In genomic region chr9:116314803-116315202, GRCm38 (mm10) we compare ENCODE assay signal across 22 mouse cellular contexts.
DNase-seq lines count a peak whose midpoint lies in the region; ATAC-seq and TF ChIP-seq lines count a peak whose summit lies in the region.
"Had no signal": no experiment of that assay in that cellular context is flagged by ENCODE, and none has a peak within 500 bp of the region (broad histone marks: within the 10 kb centered on the region; RNA-seq: fewer than 3 reads in every experiment).

No protein-coding gene starts in this region.

- intact Hi-C loops in heart, adult 2 months (cut with DNase I), result no loop called here

- no peaks in the 10 kb centered on the region for H3K9me3 ChIP-seq in lung, embryonic 15.5 days
- H3K9me3 ChIP-seq in limb, embryonic 10.5 days (replicated peaks), result no peaks in the 10 kb centered on the region
- H3K9me3 ChIP-seq: embryonic facial prominence, embryonic 13.5 days; forebrain, embryonic 12.5 days; hindbrain, embryonic 10.5 days; intestine, embryonic 15.5 days had no signal

- no peak for DNase-seq in heart, adult 2 months
- DNase-seq in heart, adult 18-20 months, result no peak
- no peak for DNase-seq in lung, postnatal 14 days
- peak; percentile 34 for DNase-seq in lung, postnatal 36 days
- DNase-seq in limb, embryonic 10.5 days (ENCODE audit: low spot score), result no peak
- DNase-seq in MN1 (ENCODE audit: low spot score), result no peak
- DNase-seq: adrenal gland, adult 8-10 months; adrenal gland, postnatal 36 days; cerebellum, adult 11 months; cerebellum, adult 9-10 months; cerebellum, postnatal 25 days; gastrocnemius, postnatal 25 days; kidney, adult 18-20 months had no signal

- no peak for ATAC-seq in lung, embryonic 15.5 days (ENCODE audit: borderline replicate concordance, extremely low read depth, low FRiP score, low TSS enrichment)
- ATAC-seq: forebrain, embryonic 16.5 days had no signal

- H3K79me2 ChIP-seq in heart, adult 2 months (replicated peaks; ENCODE audit: control insufficient read depth, insufficient read depth, low read length), result no peaks in the 10 kb centered on the region

- H3K36me3 ChIP-seq in heart, adult 2 months (ENCODE audit: control insufficient read depth, insufficient read depth, low read length), result no peaks in the 10 kb centered on the region
- no peaks in the 10 kb centered on the region for H3K36me3 ChIP-seq in lung, embryonic 15.5 days
- H3K36me3 ChIP-seq in limb, embryonic 10.5 days, result no peaks in the 10 kb centered on the region
- H3K36me3 ChIP-seq: embryonic facial prominence, embryonic 13.5 days; forebrain, embryonic 12.5 days; hindbrain, embryonic 10.5 days; intestine, embryonic 15.5 days had no signal

- TF ChIP-seq POLR2A in heart, adult 2 months (IDR thresholded peaks at IDR 0.05; ENCODE audit: insufficient read depth, low read depth, low read length), result no peak

- TF ChIP-seq CTCF in heart, adult 2 months (IDR thresholded peaks at IDR 0.05), result no peak

- no peak overlapping the region for H3K4me3 ChIP-seq in heart, adult 2 months
- no peak overlapping the region for H3K4me3 ChIP-seq in lung, embryonic 15.5 days
- no peak overlapping the region for H3K4me3 ChIP-seq in brown adipose tissue, adult 24 weeks (ENCODE audit: insufficient read depth, low read depth, low read length)
- H3K4me3 ChIP-seq in limb, embryonic 10.5 days, result no peak overlapping the region
- H3K4me3 ChIP-seq: embryonic facial prominence, embryonic 13.5 days; forebrain, embryonic 12.5 days; hindbrain, embryonic 10.5 days; intestine, embryonic 15.5 days had no signal

- H3K27me3 ChIP-seq in heart, adult 2 months (ENCODE audit: control insufficient read depth, insufficient read depth, low read length), result no peaks in the 10 kb centered on the region
- H3K27me3 ChIP-seq in lung, embryonic 15.5 days, result no peaks in the 10 kb centered on the region
- no peaks in the 10 kb centered on the region for H3K27me3 ChIP-seq in limb, embryonic 10.5 days (ENCODE audit: low read depth, poor library complexity, severe bottlenecking)
- H3K27me3 ChIP-seq: CH12.LX; embryonic facial prominence, embryonic 13.5 days; forebrain, embryonic 12.5 days; intestine, embryonic 15.5 days had no signal

- no peak for TF ChIP-seq EP300 in heart, adult 2 months (IDR thresholded peaks at IDR 0.05; ENCODE audit: insufficient read depth, low read depth, low read length)

- no peak overlapping the region for H3K4me2 ChIP-seq in lung, embryonic 15.5 days
- H3K4me2 ChIP-seq: embryonic facial prominence, embryonic 13.5 days; forebrain, embryonic 12.5 days; hindbrain, embryonic 14.5 days; intestine, embryonic 15.5 days had no signal

- H3K4me1 ChIP-seq in heart, adult 2 months (ENCODE audit: control insufficient read depth, insufficient read depth, low read length), result peaks cover 5% of the 10 kb centered on the region
- peaks cover 13% of the 10 kb centered on the region; the same call in 1 of the 2 replicates for H3K4me1 ChIP-seq in lung, embryonic 15.5 days
- peaks cover 7% of the 10 kb centered on the region; the same call in 1 of the 2 replicates for H3K4me1 ChIP-seq in brown adipose tissue, adult 24 weeks (ENCODE audit: control insufficient read depth, insufficient read depth, insufficient read length, low read length)
- no peaks in the 10 kb centered on the region for H3K4me1 ChIP-seq in limb, embryonic 10.5 days
- H3K4me1 ChIP-seq: embryonic facial prominence, embryonic 13.5 days; forebrain, embryonic 12.5 days; hindbrain, embryonic 10.5 days; intestine, embryonic 15.5 days had no signal

- no peak overlapping the region for H3K9ac ChIP-seq in heart, adult 2 months (ENCODE audit: low read depth, low read length)
- no peak overlapping the region for H3K9ac ChIP-seq in lung, embryonic 15.5 days
- H3K9ac ChIP-seq: embryonic facial prominence, embryonic 13.5 days; forebrain, embryonic 12.5 days; hindbrain, embryonic 14.5 days; intestine, embryonic 15.5 days had no signal

- H3K27ac ChIP-seq in heart, adult 2 months, result peak overlapping the region; percentile 20
- peak overlapping the region; percentile 34; the same call in 1 of the 2 replicates for H3K27ac ChIP-seq in lung, embryonic 15.5 days
- H3K27ac ChIP-seq in brown adipose tissue, adult 24 weeks (replicated peaks; ENCODE audit: low read depth, low read length), result 0 out of 2 replicates have a peak overlapping the region, but pooled peaks have one; percentile 36
- no peak overlapping the region for H3K27ac ChIP-seq in limb, embryonic 10.5 days
- H3K27ac ChIP-seq: embryonic facial prominence, embryonic 13.5 days; forebrain, embryonic 12.5 days; hindbrain, embryonic 10.5 days; hindbrain, embryonic 14.5 days; intestine, embryonic 15.5 days had no signal
